ENCODE assay signal across 18 mouse cellular contexts in genomic region chr13:112318124-112318523, GRCm38 (mm10). TPM values are rescaled to one million over a fixed set of nuclear protein-coding genes. Genes with fewer than 3 reads are reported as not detected.
DNase-seq lines count a peak whose midpoint lies in the region; ATAC-seq and TF ChIP-seq lines count a peak whose summit lies in the region.
"Had no signal": no experiment of that assay in that cellular context is flagged by ENCODE, and none has a peak within 500 bp of the region (broad histone marks: within the 10 kb centered on the region; RNA-seq: fewer than 3 reads in every experiment).

No protein-coding gene starts in this region.

- H3K4me3 ChIP-seq in C2C12 (ENCODE audit: insufficient read depth, poor library complexity, severe bottlenecking), result no peak overlapping the region
- H3K4me3 ChIP-seq in stomach, postnatal 0 days (ENCODE audit: low read depth, low read length), result no peak overlapping the region
- H3K4me3 ChIP-seq: embryonic facial prominence, embryonic 12.5 days; limb, embryonic 15.5 days; neural tube, embryonic 13.5 days had no signal

- no peaks in the 10 kb centered on the region for H3K27me3 ChIP-seq in C2C12 (ENCODE audit: control insufficient read depth, insufficient read depth, insufficient read length)
- no peaks in the 10 kb centered on the region for H3K27me3 ChIP-seq in stomach, postnatal 0 days (ENCODE audit: control insufficient read depth, insufficient read depth, low read length)
- H3K27me3 ChIP-seq: embryonic facial prominence, embryonic 12.5 days; limb, embryonic 15.5 days; neural tube, embryonic 13.5 days had no signal

- no peak for DNase-seq in frontal cortex, postnatal 10 days (ENCODE audit: low spot score in 2 of 2)
- DNase-seq in adrenal gland, postnatal 14 days, result peak; percentile 66
- peak; percentile 45 to 60 for DNase-seq in left cerebral cortex, postnatal 14 days (ENCODE audit: low spot score in 2 of 2)
- no peak for DNase-seq in spleen, adult 12 weeks (ENCODE audit: low spot score)
- no peak for DNase-seq in urinary bladder, postnatal 10 days (ENCODE audit: low spot score)
- DNase-seq in stomach, postnatal 0 days (ENCODE audit: low spot score), result no peak
- DNase-seq: B cell, adult 2 months; cerebellum, postnatal 10 days; heart, postnatal 14 days; lung, postnatal 10 days had no signal

- no peak overlapping the region for H3K9ac ChIP-seq in stomach, postnatal 0 days (ENCODE audit: low read length)
- H3K9ac ChIP-seq: embryonic facial prominence, embryonic 12.5 days; limb, embryonic 15.5 days; neural tube, embryonic 13.5 days had no signal

- no peak overlapping the region for H3K4me2 ChIP-seq in stomach, postnatal 0 days (replicated peaks; ENCODE audit: low read depth)
- H3K4me2 ChIP-seq: embryonic facial prominence, embryonic 12.5 days; limb, embryonic 15.5 days; midbrain, embryonic 11.5 days; neural tube, embryonic 13.5 days had no signal

- TF ChIP-seq EP300 in stomach, postnatal 0 days (optimal IDR thresholded peaks at IDR 0.05), result no peak

- intact Hi-C loops in left cerebral cortex, postnatal 14 days (cut with DNase I), result no loop called here

- H3K9me3 ChIP-seq in stomach, postnatal 0 days (ENCODE audit: control insufficient read depth, low read length), result no peaks in the 10 kb centered on the region
- H3K9me3 ChIP-seq: embryonic facial prominence, embryonic 12.5 days; limb, embryonic 15.5 days; neural tube, embryonic 13.5 days had no signal

- 76% methylated on average over 8 of the region's 8 CpGs for WGBS in stomach, postnatal 0 days

- H3K36me3 ChIP-seq in C2C12 (ENCODE audit: control insufficient read depth, insufficient read depth), result no peaks in the 10 kb centered on the region
- no peaks in the 10 kb centered on the region for H3K36me3 ChIP-seq in stomach, postnatal 0 days (ENCODE audit: control insufficient read depth, insufficient read depth, low read length)
- H3K36me3 ChIP-seq: embryonic facial prominence, embryonic 12.5 days; limb, embryonic 15.5 days had no signal

- no peaks in the 10 kb centered on the region for H3K79me2 ChIP-seq in C2C12 (ENCODE audit: control insufficient read depth, insufficient read depth)

- no peak overlapping the region for H3K27ac ChIP-seq in stomach, postnatal 0 days (replicated peaks)
- H3K27ac ChIP-seq: embryonic facial prominence, embryonic 12.5 days; limb, embryonic 15.5 days; neural tube, embryonic 13.5 days had no signal

- H3K79me3 ChIP-seq in C2C12 (ENCODE audit: low read depth), result no peaks in the 10 kb centered on the region

- no peak overlapping the region for H3ac ChIP-seq in C2C12 (ENCODE audit: control insufficient read depth, insufficient read length, low read depth)

- TF ChIP-seq CTCF in C2C12 (IDR thresholded peaks at IDR 0.05; ENCODE audit: control insufficient read depth, insufficient read depth, insufficient read length), result no peak
- TF ChIP-seq CTCF in stomach, postnatal 0 days (IDR thresholded peaks at IDR 0.05; ENCODE audit: low read depth), result no peak

- peak; percentile 99 for ATAC-seq in frontal cortex, adult (ENCODE audit: low TSS enrichment)
- no peak for ATAC-seq in stomach, postnatal 0 days (ENCODE audit: low FRiP score, low TSS enrichment)
- ATAC-seq: forebrain, embryonic 14.5 days; intestine, postnatal 0 days had no signal

- no peaks in the 10 kb centered on the region for H3K4me1 ChIP-seq in stomach, postnatal 0 days (replicated peaks; ENCODE audit: control insufficient read depth, insufficient read depth)
- H3K4me1 ChIP-seq: neural tube, embryonic 13.5 days had no signal

TF ChIP-seq in C2C12, 6 proteins besides CTCF, POLR2A, EP300 and RAD21:
- TF ChIP-seq USF1 (IDR thresholded peaks at IDR 0.05; ENCODE audit: low read depth) (peak; percentile 34), CEBPB (IDR thresholded peaks at IDR 0.05; ENCODE audit: low read depth) (no peak), MAX (IDR thresholded peaks at IDR 0.05) (peak; percentile 81), MYOG (IDR thresholded peaks at IDR 0.05; ENCODE audit: control insufficient read depth, extremely low read depth, insufficient read length) (no peak), MYOD1 (IDR thresholded peaks at IDR 0.05; ENCODE audit: control insufficient read depth, insufficient read length, low read depth) (peak; percentile 20), FOSL1 (IDR thresholded peaks at IDR 0.05; ENCODE audit: insufficient read depth, low read length, poor library complexity, severe bottlenecking) (peak; percentile 78)

RNA-seq across cellular contexts. Expression of gene Ankrd55, which starts 29.9 kb away (rescaled TPM):
- polyA plus RNA-seq in C2C12 (2012; fragmentation: generic; extraction: Trizol), result 0.18 TPM
- total RNA-seq in adrenal gland, postnatal 14 days (2021), result 3.8 and 4.4 TPM in 2 replicates
- total RNA-seq in left cerebral cortex, postnatal 14 days (2021), result 1 to 10 TPM; 3.3 to 4.0 TPM
- 0.08 and 0.33 TPM in 2 replicates for polyA plus RNA-seq in stomach, postnatal 0 days (2015; fragmentation: Nextera tagmentation; extraction: Ambion mirVana)

Comparison
In these comparisons a context has a peak if more than half of its experiments do, and no peak if none do; other contexts are left out.
1. DNase-seq: peak in adrenal gland, postnatal 14 days (single experiment) and left cerebral cortex, postnatal 14 days (2 of 2); none in frontal cortex, postnatal 10 days (0 of 2), spleen, adult 12 weeks (single experiment), urinary bladder, postnatal 10 days (single experiment) and stomach, postnatal 0 days (single experiment).